Mouse (Mus musculus) layer of hippocampus, postnatal 10 days (tissue): ENCODE measurements around the gene Vps13d. TPM values are rescaled to one million over a fixed set of nuclear protein-coding genes. Genes with fewer than 3 reads are reported as not detected.

Source experiments
- DNase-seq, 2 experiments: peaks; one replicate each; pipeline ENCODE4 v3.0.0; 2021; ENCODE audit warnings: low spot score in 2 of 2
- total RNA-seq, 2 experiments: library from RNA; stranded (reverse); gene quantifications; 2 replicates each; pipeline ENCODE4 v1.2.3; 2021

The Vps13d gene
- total RNA-seq, 2 experiments from 2014 or later: 56.6 to 69.6 TPM

- no peak for DNase-seq
Measured at GRCm38 (mm10) chr4:144983228-144983744, 211.5 kb downstream of the Vps13d start.

- DNase-seq: no peak
Measured at GRCm38 (mm10) chr4:144980811-144981551, 213.8 kb downstream of the Vps13d start.

- no peak for DNase-seq
Measured at GRCm38 (mm10) chr4:144980110-144980509, 214.7 kb downstream of the Vps13d start.

- no peak for DNase-seq
Measured at GRCm38 (mm10) chr4:144978039-144978438, 216.8 kb downstream of the Vps13d start.

- DNase-seq: no peak
Measured at GRCm38 (mm10) chr4:144977057-144977456, 217.7 kb downstream of the Vps13d start.

GRCm38 (mm10) chr4:144975505-144975904, 219.3 kb downstream of the Vps13d start:
- no peak for DNase-seq

- no peak for DNase-seq
Measured at GRCm38 (mm10) chr4:144974458-144974857, 220.3 kb downstream of the Vps13d start.

- DNase-seq: peak; percentile 57 to 63
Measured at GRCm38 (mm10) chr4:144972948-144973720, 221.7 kb downstream of the Vps13d start.

- DNase-seq: no peak
Measured at GRCm38 (mm10) chr4:144971048-144971447, 223.8 kb downstream of the Vps13d start.

- DNase-seq: no peak
Measured at GRCm38 (mm10) chr4:144969030-144969429, 225.8 kb downstream of the Vps13d start.

- no peak for DNase-seq
Measured at GRCm38 (mm10) chr4:144968371-144968770, 226.4 kb downstream of the Vps13d start.

- no peak for DNase-seq
Measured at GRCm38 (mm10) chr4:144965255-144965654, 229.6 kb downstream of the Vps13d start.

GRCm38 (mm10) chr4:144961696-144962095, 233.1 kb downstream of the Vps13d start:
- no peak for DNase-seq

GRCm38 (mm10) chr4:144961232-144961631, 233.6 kb downstream of the Vps13d start:
- no peak for DNase-seq

GRCm38 (mm10) chr4:144960188-144960904, 234.5 kb downstream of the Vps13d start:
- no peak for DNase-seq

GRCm38 (mm10) chr4:144957721-144958120, 237.1 kb downstream of the Vps13d start:
- DNase-seq: no peak

GRCm38 (mm10) chr4:144957186-144957585, 237.6 kb downstream of the Vps13d start:
- DNase-seq: no peak

- no peak for DNase-seq
Measured at GRCm38 (mm10) chr4:144956293-144956692, 238.5 kb downstream of the Vps13d start.

GRCm38 (mm10) chr4:144955863-144956262, 238.9 kb downstream of the Vps13d start:
- DNase-seq: no peak

GRCm38 (mm10) chr4:144953421-144953820, 241.4 kb downstream of the Vps13d start:
- no peak for DNase-seq

GRCm38 (mm10) chr4:144951859-144952258, 242.9 kb downstream of the Vps13d start:
- no peak for DNase-seq

- no peak for DNase-seq
Measured at GRCm38 (mm10) chr4:144950883-144951282, 243.9 kb downstream of the Vps13d start.
